Mouse (Mus musculus) CH12.LX (cell line): ENCODE measurements around the gene Tlr8.

Source experiments
- CHD1 ChIP-seq: IDR thresholded peaks from 2 replicates; pipeline ENCODE4 v1.6.1; 2012; ENCODE audit warnings: low read depth, low read length, improper control_type of control experiment, inconsistent platforms
- CHD2 ChIP-seq: IDR thresholded peaks from 2 replicates; pipeline ENCODE4 v1.6.1; 2011; ENCODE audit warnings: low read length, improper control_type of control experiment
- CTCF ChIP-seq, 2 experiments: IDR thresholded peaks in 1 of 2; conservative IDR thresholded peaks in 1 of 2; 2 replicates each; pipeline ENCODE4 v1.5.1; 2011 to 2012; ENCODE audit warnings: low read depth in 2 of 2, low read length in 2 of 2, improper control_type of control experiment in 1 of 2, inconsistent platforms in 1 of 2, mild to moderate bottlenecking in 1 of 2, moderate library complexity in 1 of 2
- EP300 ChIP-seq: IDR thresholded peaks from 2 replicates; pipeline ENCODE4 v1.6.1; 2011; ENCODE audit warnings: low read length, improper control_type of control experiment
- MAFK ChIP-seq: IDR thresholded peaks from 2 replicates; pipeline ENCODE4 v1.6.1; 2011; ENCODE audit warnings: low read length, improper control_type of control experiment; ENCODE audit not compliant: insufficient replicate concordance
- MAX ChIP-seq: IDR thresholded peaks from 2 replicates; pipeline ENCODE4 v1.6.1; 2011; ENCODE audit warnings: low read length, improper control_type of control experiment
- NRF1 ChIP-seq: IDR thresholded peaks from 2 replicates; pipeline ENCODE4 v1.6.1; 2014; ENCODE audit warnings: low read depth, mild to moderate bottlenecking, inconsistent platforms, low read length, improper control_type of control experiment, moderate library complexity
- POLR2A ChIP-seq: IDR thresholded peaks from 2 replicates; pipeline ENCODE4 v1.6.1; 2011; ENCODE audit warnings: low read depth, mild to moderate bottlenecking, improper control_type of control experiment, low read length
- RAD21 ChIP-seq: IDR thresholded peaks from 2 replicates; pipeline ENCODE4 v1.6.1; 2011; ENCODE audit warnings: low read depth, mild to moderate bottlenecking, low read length, improper control_type of control experiment, moderate library complexity
- TBP ChIP-seq: conservative IDR thresholded peaks from 2 replicates; pipeline ENCODE4 v1.6.1; 2011; ENCODE audit warnings: low read depth, low read length, improper control_type of control experiment
- TCF12 ChIP-seq: IDR thresholded peaks from 2 replicates; pipeline ENCODE4 v1.6.1; 2014; ENCODE audit warnings: low read depth, mild to moderate bottlenecking, inconsistent platforms, low read length, improper control_type of control experiment
- UBTF ChIP-seq: IDR thresholded peaks from 2 replicates; pipeline ENCODE4 v1.6.1; 2012; ENCODE audit warnings: low read depth, mild to moderate bottlenecking, inconsistent platforms, low read length, improper control_type of control experiment, moderate library complexity
- USF2 ChIP-seq: conservative IDR thresholded peaks from 2 replicates; pipeline ENCODE4 v1.6.1; 2011; ENCODE audit warnings: low read depth, low read length, improper control_type of control experiment
- ZC3H11A ChIP-seq: IDR thresholded peaks from 2 replicates; pipeline ENCODE4 v1.6.1; 2012; ENCODE audit warnings: low read depth, mild to moderate bottlenecking, inconsistent platforms, low read length, improper control_type of control experiment

- no peak for TF ChIP-seq TBP
- TF ChIP-seq UBTF: no peak
- no peak for TF ChIP-seq EP300
- TF ChIP-seq CHD1: no peak
- TF ChIP-seq ZC3H11A: no peak
- TF ChIP-seq POLR2A: no peak
- no peak for TF ChIP-seq RAD21
- TF ChIP-seq MAX: no peak
- no peak for TF ChIP-seq MAFK
- TF ChIP-seq USF2: no peak
- TF ChIP-seq NRF1: no peak
- no peak for TF ChIP-seq CHD2
- TF ChIP-seq CTCF (conservative IDR thresholded peaks at IDR 0.05 in 1 of 2, IDR thresholded peaks at IDR 0.05 in 1 of 2; ENCODE audit: low read depth in 2 of 2, low read length in 2 of 2): no peak
- no peak for TF ChIP-seq TCF12
Measured at GRCm38 (mm10) chrX:167211871-167212555, 52.1 kb downstream of the Tlr8 start.
